Mouse (Mus musculus) hindbrain, embryonic 14.5 days (tissue): ENCODE results near the gene Bin2. TPM values are rescaled to one million over a fixed set of nuclear protein-coding genes. Genes with fewer than 3 reads are reported as not detected.

Source experiments
- ATAC-seq: fragments of 200-750 bp; cut with Nextera tagmentation; 2 replicates; pipeline ENCODE4 v1.8.0; 2017; ENCODE audit warnings: moderate number of reproducible peaks, mild to moderate bottlenecking, moderate TSS enrichment, moderate library complexity; ENCODE audit not compliant: low FRiP score
- DNase-seq: peaks from one replicate; pipeline ENCODE4 v3.0.0-alpha.2; 2015; ENCODE audit warnings: low spot score
- H3K27ac ChIP-seq: fragments of 300-500 bp; sonication (generic); 2 replicates; pipeline ENCODE4 v1.5.1; 2014; ENCODE audit warnings: mild to moderate bottlenecking, moderate library complexity
- H3K27me3 ChIP-seq: fragments of 300-500 bp; sonication (generic); 2 replicates; pipeline ENCODE4 v1.6.1; 2014; ENCODE audit warnings: mild to moderate bottlenecking, low read length, mixed read lengths; ENCODE audit not compliant: control insufficient read depth, insufficient read depth
- H3K36me3 ChIP-seq: fragments of 300-500 bp; sonication (generic); replicated peaks from 2 replicates; pipeline ENCODE4 v1.6.1; 2014; ENCODE audit not compliant: control insufficient read depth, insufficient read depth
- H3K4me1 ChIP-seq: fragments of 300-500 bp; sonication (generic); replicated peaks from 2 replicates; pipeline ENCODE4 v1.6.1; 2014; ENCODE audit warnings: antibody characterized with exemption, low read length, mixed read lengths; ENCODE audit not compliant: control insufficient read depth, insufficient read depth
- H3K4me2 ChIP-seq: fragments of 300-500 bp; sonication (generic); replicated peaks from 2 replicates; pipeline ENCODE4 v1.6.1; 2014; ENCODE audit warnings: mild to moderate bottlenecking, moderate library complexity
- H3K4me3 ChIP-seq: fragments of 300-500 bp; sonication (generic); replicated peaks from 2 replicates; pipeline ENCODE4 v1.5.1; 2014; ENCODE audit warnings: mild to moderate bottlenecking, low read length
- H3K9ac ChIP-seq: fragments of 300-500 bp; sonication (generic); 2 replicates; pipeline ENCODE4 v1.6.1; 2014
- H3K9me3 ChIP-seq: fragments of 300-500 bp; sonication (generic); 2 replicates; pipeline ENCODE4 v1.6.1; 2016; ENCODE audit warnings: low read length; ENCODE audit not compliant: control insufficient read depth
- WGBS: fragments of 180-500 bp; shearing (Covaris S2); extraction: QIAGEN DNeasy Blood & Tissue Kit; methylation state at CpG from one replicate; pipeline ENCODE4 v1.1.7; 2014; 5-methylcytosine and 5-hydroxymethylcytosine counted together
- polyA plus RNA-seq: library from polyadenylated mRNA; unstranded; fragments of >200 nt; fragmentation: Nextera tagmentation; extraction: Ambion mirVana; gene quantifications from 2 replicates; pipeline ENCODE4 v1.2.1, GENCODE M21; 2014

Gene Bin2
- polyA plus RNA-seq, 1 experiment from 2014 or later: 2.2 TPM

- 83% methylated on average over 10 of the region's 10 CpGs for WGBS
Measured at GRCm38 (mm10) chr15:100650111-100650510, 19.2 kb downstream of the Bin2 start.

GRCm38 (mm10) chr15:100646161-100646560 lies 23.2 kb downstream of the Bin2 start:
- Histone ChIP-seq H3K36me3 (no peaks in the 10 kb centered on the region), H3K9me3 (no peaks in the 10 kb centered on the region), H3K9ac (no peak overlapping the region), H3K27ac (no peak overlapping the region), H3K4me3 (no peak overlapping the region), H3K4me2 (no peak overlapping the region), H3K27me3 (no peaks in the 10 kb centered on the region), H3K4me1 (no peaks in the 10 kb centered on the region)
- ATAC-seq (no peak), DNase-seq (no peak)
- 88% methylated on average over 6 of the region's 6 CpGs for WGBS

More at GRCm38 (mm10) chr15:100650111-100650510, 19.2 kb downstream of the Bin2 start:
- Histone ChIP-seq H3K9ac (no peak overlapping the region), H3K36me3 (no peaks in the 10 kb centered on the region), H3K4me1 (no peaks in the 10 kb centered on the region), H3K4me2 (no peak overlapping the region), H3K9me3 (no peaks in the 10 kb centered on the region), H3K4me3 (no peak overlapping the region), H3K27me3 (no peaks in the 10 kb centered on the region), H3K27ac (no peak overlapping the region)
- ATAC-seq (no peak), DNase-seq (no peak)

DNA sequence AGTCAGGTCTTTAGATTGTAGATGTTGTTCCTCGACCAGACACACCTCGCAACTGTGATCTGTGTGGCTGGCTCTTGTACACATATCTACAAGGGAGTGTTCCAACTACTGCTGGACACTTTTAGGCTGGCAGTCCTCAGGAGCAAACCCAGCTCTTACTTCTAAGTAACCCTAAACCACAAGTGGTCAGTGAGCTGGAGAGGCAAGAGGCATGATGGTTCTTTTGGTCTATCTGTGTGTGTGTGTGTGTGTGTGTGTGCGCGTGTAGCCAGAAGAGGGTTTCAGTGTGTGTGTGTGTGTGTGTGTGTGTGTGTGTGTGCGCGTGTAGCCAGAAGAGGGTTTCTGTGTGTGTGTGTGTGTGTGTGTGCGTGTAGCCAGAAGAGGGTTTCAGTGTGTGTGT lies 26.9 kb downstream of the Bin2 start:
- ATAC-seq: no peak
- Histone ChIP-seq H3K4me3 (no peak overlapping the region), H3K9me3 (no peaks in the 10 kb centered on the region), H3K36me3 (no peaks in the 10 kb centered on the region), H3K27ac (no peak overlapping the region), H3K4me2 (no peak overlapping the region), H3K4me1 (no peaks in the 10 kb centered on the region), H3K9ac (no peak overlapping the region), H3K27me3 (peaks cover 16% of the 10 kb centered on the region)
- DNase-seq: no peak
- 97% methylated on average over 7 of the region's 7 CpGs for WGBS

- no peaks in the 10 kb centered on the region for H3K9me3 ChIP-seq
- WGBS: 79% methylated on average over 13 of the region's 16 CpGs
- H3K27ac ChIP-seq: no peak overlapping the region
- no peak overlapping the region for H3K9ac ChIP-seq
- no peak overlapping the region for H3K4me2 ChIP-seq
- H3K4me3 ChIP-seq: no peak overlapping the region
- ATAC-seq: no peak
- peaks cover 11% of the 10 kb centered on the region; the same call in 1 of the 2 replicates for H3K4me1 ChIP-seq
- peaks cover 28% of the 10 kb centered on the region for H3K27me3 ChIP-seq
- H3K36me3 ChIP-seq: no peaks in the 10 kb centered on the region
- DNase-seq: no peak
Measured at GRCm38 (mm10) chr15:100641226-100641810, 28.0 kb downstream of the Bin2 start.

DNA sequence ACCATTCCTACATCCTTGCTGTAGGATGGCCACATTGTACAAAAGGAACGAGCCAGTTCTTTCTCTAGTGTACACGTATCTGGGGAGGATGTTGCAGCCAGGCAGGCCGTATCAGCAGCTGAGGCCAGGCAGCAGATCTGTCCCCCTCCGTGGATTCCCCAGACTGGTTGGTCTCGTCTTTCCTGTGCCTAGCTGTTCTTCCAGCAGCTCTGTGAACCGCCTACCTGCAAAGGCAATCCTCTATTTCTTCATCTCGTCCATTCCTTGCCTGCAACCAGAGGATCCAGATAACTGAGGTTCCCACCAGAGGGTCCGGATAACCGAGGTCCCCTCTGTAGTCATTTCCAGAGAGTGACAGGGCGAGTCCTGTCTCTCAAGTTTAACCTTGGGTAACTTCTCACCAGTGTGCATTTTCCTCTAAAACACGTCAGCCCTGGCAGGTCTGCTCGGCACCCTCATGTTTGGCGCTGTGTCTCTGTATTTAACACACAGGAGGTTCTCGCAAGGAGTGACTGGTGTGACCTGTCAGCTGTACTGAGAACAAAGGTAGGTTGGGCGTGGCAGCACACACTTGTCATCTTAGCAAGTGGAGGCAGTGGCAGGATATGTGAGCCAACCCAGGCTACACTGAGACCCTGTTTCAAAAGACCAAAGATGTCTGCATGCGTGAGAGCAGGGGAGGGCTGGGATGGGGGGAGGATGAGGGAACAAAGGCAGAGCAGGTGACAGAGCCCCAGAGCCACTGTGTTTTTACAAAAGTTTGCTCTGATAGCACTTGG lies 29.2 kb downstream of the Bin2 start:
- no peaks in the 10 kb centered on the region for H3K36me3 ChIP-seq
- H3K27me3 ChIP-seq: peaks cover 39% of the 10 kb centered on the region
- 77% methylated on average over 16 of the region's 16 CpGs for WGBS
- no peak for ATAC-seq
- H3K9ac ChIP-seq: no peak overlapping the region
- no peak overlapping the region for H3K27ac ChIP-seq
- H3K4me1 ChIP-seq: peaks cover 13% of the 10 kb centered on the region; the same call in 1 of the 2 replicates
- H3K4me3 ChIP-seq: no peak overlapping the region
- no peak overlapping the region for H3K4me2 ChIP-seq
- H3K9me3 ChIP-seq: no peaks in the 10 kb centered on the region
- no peak for DNase-seq

DNA sequence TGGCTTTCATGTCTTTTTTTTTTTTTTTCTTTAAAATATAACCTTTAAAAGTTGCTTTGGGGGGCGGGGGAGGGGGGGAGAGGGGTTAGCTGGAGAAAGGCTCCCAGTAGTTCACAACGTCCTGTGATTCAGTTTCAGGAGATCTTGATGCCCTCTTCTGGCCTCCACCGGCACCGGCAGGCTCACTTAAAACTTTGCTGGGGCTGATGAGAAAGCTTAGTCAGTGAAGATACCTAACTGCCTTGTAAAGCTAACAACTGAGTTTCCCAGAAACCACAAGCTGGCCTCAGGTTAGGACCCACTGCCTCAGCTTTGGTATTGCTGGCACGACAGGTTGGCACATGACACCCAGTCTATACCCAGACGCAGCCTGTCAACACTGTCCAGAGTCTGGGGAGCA lies 31.7 kb downstream of the Bin2 start:
- no peak overlapping the region for H3K27ac ChIP-seq
- H3K4me3 ChIP-seq: no peak overlapping the region
- peaks cover 13% of the 10 kb centered on the region; the same call in 1 of the 2 replicates for H3K4me1 ChIP-seq
- H3K9ac ChIP-seq: no peak overlapping the region
- no peak for DNase-seq
- no peak; the same call in 1 of the 2 replicates for ATAC-seq
- H3K27me3 ChIP-seq: peaks cover 58% of the 10 kb centered on the region
- H3K4me2 ChIP-seq: no peak overlapping the region
- no peaks in the 10 kb centered on the region for H3K9me3 ChIP-seq
- H3K36me3 ChIP-seq: no peaks in the 10 kb centered on the region
- 27% methylated on average over 6 of the region's 6 CpGs for WGBS

DNA sequence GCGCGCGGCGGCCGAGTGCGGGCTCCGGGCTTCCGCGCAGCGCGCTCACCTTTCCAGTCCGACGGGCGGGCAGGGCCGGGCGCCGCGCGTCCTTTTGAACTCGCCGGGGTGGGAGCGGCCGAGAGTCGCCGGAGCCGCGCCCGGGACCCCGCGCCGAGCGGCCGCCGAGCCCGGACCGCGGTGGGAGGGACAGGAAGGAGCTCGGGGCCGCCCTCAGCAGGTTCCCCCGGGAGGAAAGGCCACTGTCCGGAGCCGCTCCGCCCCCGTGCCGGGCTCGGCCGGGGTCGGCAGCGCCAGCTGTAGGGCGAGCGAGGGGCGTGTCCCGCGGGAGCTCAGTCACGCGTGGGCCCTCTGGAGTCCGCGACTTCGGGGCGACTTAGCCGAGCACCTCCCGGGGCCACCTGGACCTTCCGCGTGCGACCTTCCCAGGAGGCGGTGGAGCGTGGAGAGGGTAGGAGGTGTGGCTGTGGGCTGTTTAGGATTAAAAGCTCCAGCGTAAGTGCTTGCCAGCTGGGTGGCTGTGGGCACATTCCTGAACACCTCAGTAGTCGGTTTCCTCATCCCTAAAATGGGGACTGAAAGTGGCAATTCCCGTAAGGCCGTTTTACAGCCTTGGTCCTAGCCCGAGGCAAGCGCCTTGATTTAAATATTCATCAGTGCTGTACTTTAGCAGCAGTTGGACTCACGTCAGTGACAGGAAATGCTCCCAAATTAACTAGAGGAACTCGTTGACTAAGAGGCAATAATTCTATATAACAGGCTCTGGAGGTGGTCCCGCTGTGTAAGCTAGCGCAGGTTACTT lies 32.5 kb downstream of the Bin2 start, which contains the start of gene Smagp:
Gene Smagp (minus strand): TSS at position 241 of the 802 bp plus-strand sequence.
- no peak for ATAC-seq
- DNase-seq: no peak
- peak within 1 kb of the TSS; percentile 38 for H3K4me3 ChIP-seq
- H3K36me3 ChIP-seq: no peaks in the 10 kb centered on the region
- peaks cover 58% of the 10 kb centered on the region for H3K27me3 ChIP-seq
- H3K27ac ChIP-seq: no peak within 1 kb of the TSS
- no peaks in the 10 kb centered on the region for H3K9me3 ChIP-seq
- under 1% methylated on average over 60 of the region's 77 CpGs for WGBS
- H3K4me2 ChIP-seq: peak within 1 kb of the TSS; percentile 72
- H3K9ac ChIP-seq: peak within 1 kb of the TSS; percentile 36; the same call in 1 of the 2 replicates
- peaks cover 13% of the 10 kb centered on the region; the same call in 1 of the 2 replicates for H3K4me1 ChIP-seq

GRCm38 (mm10) chr15:100635851-100636645 lies 33.3 kb downstream of the Bin2 start:
- Histone ChIP-seq H3K4me3 (peak overlapping the region; percentile 38), H3K4me2 (peak overlapping the region; percentile 72), H3K9ac (peak overlapping the region; percentile 36; the same call in 1 of the 2 replicates), H3K27ac (no peak overlapping the region), H3K9me3 (no peaks in the 10 kb centered on the region), H3K36me3 (no peaks in the 10 kb centered on the region), H3K27me3 (peaks cover 58% of the 10 kb centered on the region), H3K4me1 (peaks cover 13% of the 10 kb centered on the region; the same call in 1 of the 2 replicates)
- ATAC-seq: no peak
- no peak for DNase-seq
- 2% methylated on average over 38 of the region's 38 CpGs for WGBS
